Mouse (Mus musculus): ENCODE measurements around the gene Col6a4.

GRCm38 (mm10) chr9:106038865-106039264 lies 57.7 kb downstream of the Col6a4 start:
- TF ChIP-seq CTCF (IDR thresholded peaks at IDR 0.05; ENCODE audit: low read depth, low read length) (no peak), POLR2A (IDR thresholded peaks at IDR 0.05; ENCODE audit: insufficient read depth, low read length) (no peak), EP300 (IDR thresholded peaks at IDR 0.05; ENCODE audit: insufficient read depth, low read depth, low read length) (no peak)

All from ES-Bruce4 (cell line).